Mouse (Mus musculus): Measurements from ENCODE around the gene Edn3. TPM values are rescaled to one million over a fixed set of nuclear protein-coding genes. Genes with fewer than 3 reads are reported as not detected.

Edn3 gene
- total RNA-seq, 2 experiments from 2014 or later = 0.24 to 0.37 TPM

DNA sequence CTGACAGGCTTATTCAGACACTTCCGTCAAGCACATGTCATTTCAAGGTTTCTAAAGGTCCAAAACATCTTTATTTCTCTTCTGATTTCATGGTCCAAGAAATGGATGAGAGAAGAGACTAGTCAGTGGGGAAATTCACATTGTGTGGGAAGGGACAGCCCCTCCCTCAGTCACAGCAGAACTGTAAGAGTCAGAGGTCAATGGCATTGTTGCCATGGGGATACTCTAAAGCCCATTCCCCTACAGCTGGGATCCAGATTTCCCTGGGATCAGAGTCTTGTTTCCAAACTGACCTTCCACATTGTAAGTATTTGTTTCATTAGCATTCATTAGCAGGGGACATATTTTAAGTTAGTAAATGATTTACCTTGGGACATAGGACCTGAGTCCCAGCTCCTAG, 32.8 kb downstream of the Edn3 start:
- DNase-seq = no peak
- intact Hi-C loops (cut with DNase I) = no loop called here

DNA sequence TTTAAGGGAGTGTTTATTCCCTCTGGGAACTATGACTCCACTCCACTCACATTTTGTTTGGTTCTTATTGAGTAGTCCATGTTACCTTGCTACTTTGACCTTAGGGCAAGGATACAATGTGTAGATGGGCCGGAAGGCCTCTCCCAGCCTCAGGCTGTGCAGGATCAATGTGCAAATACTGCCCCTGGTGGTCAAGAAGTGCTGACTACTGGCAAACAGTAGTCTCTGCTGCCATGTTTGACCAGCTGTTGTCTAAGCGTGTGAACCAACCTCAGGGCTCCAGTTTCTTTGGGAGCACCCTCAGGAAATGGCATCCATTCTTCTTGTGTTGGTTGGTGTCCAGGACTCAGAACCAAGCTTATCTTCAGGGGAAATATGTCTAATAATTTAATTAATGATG, 36.6 kb downstream of the Edn3 start:
- no peak for DNase-seq
- intact Hi-C loops (cut with DNase I) = no loop called here

DNA sequence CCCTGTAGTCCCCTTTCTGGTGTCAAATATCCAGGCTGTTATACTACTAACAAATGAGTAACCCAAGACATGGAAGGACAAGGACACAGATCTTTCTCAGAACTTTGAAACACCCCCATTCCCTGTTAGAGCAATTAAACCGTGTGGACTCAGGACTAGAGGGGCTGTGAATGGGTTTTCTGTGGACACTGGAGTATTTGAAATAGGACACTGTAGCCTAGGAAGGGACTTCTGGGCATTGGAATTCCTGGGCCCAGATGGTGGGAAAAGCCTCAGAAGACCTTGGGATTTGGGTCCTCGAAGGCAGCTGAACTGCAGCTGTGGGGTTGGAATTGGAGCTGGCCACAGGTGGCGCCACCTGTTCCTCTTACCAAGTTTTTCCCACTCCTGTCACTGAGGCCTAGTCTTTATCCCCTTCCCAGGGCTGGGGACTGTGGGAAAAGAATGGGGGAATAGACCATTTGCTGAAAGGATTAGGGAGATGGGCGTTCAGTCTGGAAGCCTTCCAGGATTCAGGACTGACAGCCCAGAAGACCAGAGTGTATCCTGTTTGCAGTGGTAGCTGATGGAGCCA, 37.2 kb downstream of the Edn3 start:
- no peak for DNase-seq
- intact Hi-C loops (cut with DNase I) = no loop called here

DNA sequence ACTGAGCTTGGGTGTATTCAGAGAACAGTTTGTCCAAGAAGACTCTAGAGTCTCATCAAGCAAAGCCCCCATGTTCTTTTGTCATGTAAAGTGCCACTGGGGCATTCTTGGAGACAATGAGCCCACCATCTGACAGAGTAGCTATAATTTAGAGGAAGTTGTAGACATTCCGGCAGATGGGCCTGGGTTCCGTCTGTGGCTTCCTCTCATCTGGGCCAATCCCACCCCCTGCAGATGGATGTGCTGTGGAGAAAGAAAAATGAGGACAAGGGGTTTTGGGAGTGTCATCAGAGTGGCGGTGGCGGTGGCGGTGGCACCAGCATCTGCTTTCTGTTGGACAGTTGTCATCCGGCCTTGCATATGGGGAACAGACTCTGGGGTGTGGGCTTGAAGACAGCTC, 42.0 kb downstream of the Edn3 start:
- no peak for DNase-seq
- intact Hi-C loops (cut with DNase I) = no loop called here

DNA sequence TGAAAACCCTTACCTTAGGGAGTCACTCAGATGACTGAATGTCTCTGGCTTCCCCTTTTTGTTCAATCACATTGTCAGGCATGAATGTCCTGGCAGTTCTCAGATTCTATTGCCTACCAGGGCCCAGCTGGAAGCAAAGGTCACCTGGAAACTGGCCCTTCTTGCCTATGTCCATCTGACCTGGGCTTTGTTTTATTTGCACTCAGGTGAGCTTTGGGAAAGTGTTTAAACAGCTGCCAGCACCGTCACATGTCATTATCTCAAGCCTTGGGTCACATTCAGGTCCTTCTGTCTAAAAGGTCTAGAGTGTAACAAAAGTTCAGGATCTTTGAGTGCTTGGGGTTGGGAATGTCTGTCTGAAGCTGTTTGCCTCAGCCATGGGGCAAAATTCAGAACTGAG, 43.2 kb downstream of the Edn3 start:
- DNase-seq = no peak
- intact Hi-C loops (cut with DNase I) = no loop called here

DNA sequence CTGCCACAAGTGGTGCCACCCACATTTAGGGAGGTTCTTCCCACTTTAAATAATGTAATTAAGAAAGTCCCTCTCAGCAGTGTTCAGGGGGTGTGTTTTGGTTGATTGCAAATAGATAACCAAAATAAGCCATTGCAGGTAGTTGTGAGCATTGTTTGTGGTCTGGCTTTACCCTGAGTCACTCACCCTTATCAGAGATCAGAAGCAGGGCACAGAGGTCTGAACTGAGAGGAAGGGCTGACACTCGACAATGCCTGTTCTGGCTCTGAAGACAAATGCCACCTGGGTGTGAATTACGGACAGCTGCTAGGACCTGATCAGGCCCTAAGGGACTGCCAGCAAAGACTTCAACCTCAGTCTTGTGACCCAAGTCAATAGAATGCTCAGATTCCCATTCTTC, 47.5 kb downstream of the Edn3 start:
- no peak for DNase-seq
- intact Hi-C loops (cut with DNase I) = no loop called here

DNA sequence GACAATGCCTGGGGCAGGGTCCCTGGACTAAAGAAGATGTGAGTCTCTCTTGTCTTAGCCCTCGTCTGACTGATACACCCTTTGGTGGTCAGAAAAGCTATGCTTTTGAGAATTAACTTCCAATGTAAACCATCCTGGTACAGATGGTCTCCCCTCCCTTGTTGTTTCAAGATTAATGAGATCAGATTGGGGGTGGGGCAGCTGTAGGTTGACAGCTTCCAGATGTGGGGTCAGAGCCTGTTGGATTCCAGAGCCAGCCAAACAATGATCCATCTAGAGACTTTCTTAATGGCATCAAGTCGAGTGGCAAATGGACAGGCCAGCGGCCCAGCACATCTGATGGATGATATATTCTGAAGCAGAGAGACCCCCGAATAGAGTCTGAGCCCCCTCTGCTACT, 48.9 kb downstream of the Edn3 start:
- DNase-seq = no peak
- intact Hi-C loops (cut with DNase I) = no loop called here

DNA sequence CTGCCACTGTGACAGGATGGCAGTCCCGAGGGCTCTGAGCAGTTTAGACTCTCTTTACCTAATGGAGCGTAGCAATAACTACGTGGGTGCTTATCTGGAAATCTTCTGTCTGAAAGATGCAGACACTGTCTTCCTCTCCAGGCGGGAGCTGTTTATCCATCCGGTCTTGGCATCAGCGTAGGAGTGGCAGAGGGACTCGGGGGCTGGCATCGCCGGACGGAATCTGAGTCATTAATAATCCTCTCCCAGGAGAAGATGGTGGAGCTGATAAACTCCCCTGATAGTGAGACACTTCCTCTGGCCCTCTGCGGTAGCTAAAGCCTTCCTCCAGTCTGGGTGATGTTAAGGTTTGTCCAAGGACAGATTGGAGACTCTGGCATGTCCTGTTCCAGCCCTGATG, 52.9 kb downstream of the Edn3 start:
- DNase-seq = no peak
- intact Hi-C loops (cut with DNase I) = no loop called here

DNA sequence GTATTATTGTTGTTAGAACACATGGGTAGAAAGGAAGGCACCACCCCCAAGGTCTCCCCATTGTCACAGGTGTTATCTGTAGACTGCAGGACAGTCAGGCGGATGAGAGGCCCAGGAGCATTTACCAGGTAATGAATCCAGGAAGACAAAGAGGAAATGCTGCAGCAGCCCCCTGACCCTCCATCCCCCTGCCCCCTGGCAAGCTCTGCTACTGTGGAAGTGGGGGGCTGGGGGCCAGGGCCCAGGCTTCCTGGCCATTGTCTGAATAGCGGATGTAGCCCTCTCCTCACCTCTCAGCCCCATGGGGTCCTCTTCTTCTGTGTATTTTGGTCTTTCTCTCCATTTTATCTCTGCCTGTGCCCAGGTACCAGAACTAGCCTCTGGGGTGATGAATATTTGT, 55.7 kb downstream of the Edn3 start:
- no peak for DNase-seq
- intact Hi-C loops (cut with DNase I) = no loop called here

DNA sequence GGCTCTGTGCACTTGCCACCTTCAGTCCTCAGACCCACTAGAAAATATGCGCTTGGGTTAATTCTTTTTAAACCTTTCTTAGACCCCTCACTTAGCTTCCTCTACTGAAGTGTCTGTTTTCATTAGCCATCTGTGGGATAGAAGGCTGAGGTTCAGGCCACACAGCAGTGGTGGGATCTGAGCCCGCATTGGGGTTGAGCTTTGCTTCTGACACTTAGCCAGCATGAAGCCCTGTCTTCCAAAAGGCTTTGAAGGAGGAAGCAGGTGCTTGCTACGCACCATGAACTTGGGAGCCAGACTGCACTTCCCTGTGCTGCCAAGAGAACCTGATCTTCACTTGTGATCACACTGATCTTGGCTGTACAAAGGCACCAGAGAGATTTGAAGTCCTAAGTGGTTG, 59.9 kb downstream of the Edn3 start:
- no peak for DNase-seq

DNA sequence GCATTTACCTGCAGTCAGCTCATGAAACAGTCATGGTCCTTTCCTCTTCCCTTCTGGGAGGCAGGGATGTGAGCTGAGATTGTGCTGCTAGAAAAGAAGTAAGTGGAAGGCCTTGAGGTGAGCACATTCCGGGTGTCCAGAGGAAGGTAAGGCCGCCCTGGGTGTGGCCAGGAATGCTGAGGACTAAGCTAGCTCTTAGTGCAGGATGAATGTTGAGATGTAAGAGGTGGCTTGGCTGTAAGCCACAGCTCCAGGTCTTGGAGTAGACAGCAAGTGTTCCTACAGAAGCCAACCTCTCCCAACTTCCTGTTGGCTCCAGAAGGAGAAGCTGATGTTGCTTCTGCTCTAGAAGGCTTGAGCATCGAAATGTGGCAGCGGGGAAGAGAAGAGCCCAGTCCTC, 67.4 kb downstream of the Edn3 start:
- DNase-seq = no peak

More for the DNA sequence above, 59.9 kb downstream of the Edn3 start:
- intact Hi-C loops (cut with DNase I) = no loop called here

DNA sequence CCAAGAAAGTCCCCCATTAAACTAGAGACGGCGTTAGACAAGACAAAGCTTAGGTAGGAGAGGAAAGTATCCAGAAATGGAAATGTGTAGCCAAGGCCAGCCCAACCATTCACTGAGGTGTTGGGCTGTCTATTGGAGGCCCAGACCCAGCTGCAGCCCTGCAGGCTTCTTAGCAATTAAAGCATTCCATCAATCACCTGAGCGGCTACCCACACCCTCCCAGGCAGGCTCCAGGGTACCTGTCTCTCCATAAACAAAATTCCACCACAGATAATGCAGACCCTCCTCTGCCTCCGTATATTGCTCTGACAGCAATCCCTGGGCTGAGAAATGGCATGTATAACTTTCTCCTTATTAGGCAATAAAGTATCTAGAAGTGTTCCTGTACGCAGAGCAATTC, 73.2 kb downstream of the Edn3 start:
- no peak for DNase-seq
- intact Hi-C loops (cut with DNase I) = no loop called here

More for the DNA sequence above, 67.4 kb downstream of the Edn3 start:
- intact Hi-C loops (cut with DNase I) = no loop called here

Other genes starting within 250 kb of the Edn3 start
- gene Zfp831, start 117.1 kb upstream of the Edn3 start, total RNA-seq (2021) = under 1 TPM; 0.10 to 0.12 TPM
- 1 to 10 TPM in 1 of 2 experiments, not detected in 1; 1.5 TPM for gene Gm14444, start 249.6 kb downstream of the Edn3 start, total RNA-seq (2021)

Data from heart, postnatal 10 days (tissue).